ENCODE assay signal across 18 mouse cellular contexts in genomic region chr4:106975324-106975723, GRCm38 (mm10).
DNase-seq lines count a peak whose midpoint lies in the region; ATAC-seq and TF ChIP-seq lines count a peak whose summit lies in the region.
"Had no signal": no experiment of that assay in that cellular context is flagged by ENCODE, and none has a peak within 500 bp of the region (broad histone marks: within the 10 kb centered on the region; RNA-seq: fewer than 3 reads in every experiment).

No protein-coding gene starts in this region.

- H3K4me1 ChIP-seq in forebrain, embryonic 14.5 days (ENCODE audit: control insufficient read depth, insufficient read depth, low read length), result peaks cover 51% of the 10 kb centered on the region
- H3K4me1 ChIP-seq in forebrain, embryonic 16.5 days (replicated peaks; ENCODE audit: control insufficient read depth, insufficient read depth, low read length), result peaks cover 53% of the 10 kb centered on the region
- H3K4me1 ChIP-seq in midbrain, embryonic 10.5 days, result peaks cover 100% of the 10 kb centered on the region
- H3K4me1 ChIP-seq in midbrain, embryonic 11.5 days (ENCODE audit: control insufficient read depth, insufficient read depth, low read length), result peaks cover 69% of the 10 kb centered on the region
- peaks cover 69 to 98% of the 10 kb centered on the region in 2 experiments for H3K4me1 ChIP-seq in CH12.LX (ENCODE audit: control insufficient read depth in 1 of 2, insufficient read depth in 2 of 2)
- peaks cover 71% of the 10 kb centered on the region for H3K4me1 ChIP-seq in intestine, embryonic 15.5 days (replicated peaks)

- H3K79me2 ChIP-seq in CH12.LX (replicated peaks; ENCODE audit: control insufficient read depth, extremely low read depth, insufficient read depth, poor library complexity, severe bottlenecking) (peaks cover 6% of the 10 kb centered on the region), myocyte (ENCODE audit: control insufficient read depth, insufficient read depth) (peaks cover 89% of the 10 kb centered on the region)

- H3ac ChIP-seq in myocyte (ENCODE audit: control insufficient read depth, insufficient read length), result no peak overlapping the region

- WGBS in forebrain, embryonic 14.5 days, result 72% methylated on average over 6 of the region's 6 CpGs
- WGBS in forebrain, embryonic 16.5 days, result 66% methylated on average over 6 of the region's 6 CpGs
- WGBS in midbrain, embryonic 10.5 days, result 80% methylated on average over 6 of the region's 6 CpGs
- WGBS in midbrain, embryonic 11.5 days, result 68% methylated on average over 6 of the region's 6 CpGs
- WGBS in intestine, embryonic 15.5 days, result 55% methylated on average over 6 of the region's 6 CpGs

- no peak for ATAC-seq in forebrain, embryonic 14.5 days
- ATAC-seq in forebrain, embryonic 16.5 days, result no peak
- ATAC-seq in midbrain, embryonic 11.5 days (ENCODE audit: low FRiP score), result no peak
- ATAC-seq in intestine, embryonic 15.5 days, result no peak

- H3K27me3 ChIP-seq in forebrain, embryonic 14.5 days (replicated peaks; ENCODE audit: control insufficient read depth, insufficient read depth, low read length), result no peaks in the 10 kb centered on the region
- no peaks in the 10 kb centered on the region for H3K27me3 ChIP-seq in forebrain, embryonic 16.5 days (replicated peaks; ENCODE audit: control insufficient read depth, insufficient read depth, low read length)
- no peaks in the 10 kb centered on the region for H3K27me3 ChIP-seq in midbrain, embryonic 10.5 days (ENCODE audit: low read depth, poor library complexity, severe bottlenecking)
- no peaks in the 10 kb centered on the region for H3K27me3 ChIP-seq in midbrain, embryonic 11.5 days (ENCODE audit: control insufficient read depth, insufficient read depth, low read length)
- H3K27me3 ChIP-seq in CH12.LX (replicated peaks) (no peaks in the 10 kb centered on the region), myocyte (ENCODE audit: control insufficient read depth, insufficient read depth, insufficient read length) (no peaks in the 10 kb centered on the region)
- no peaks in the 10 kb centered on the region for H3K27me3 ChIP-seq in intestine, embryonic 15.5 days (replicated peaks)
- H3K27me3 ChIP-seq: hindbrain, embryonic 15.5 days; megakaryocyte, embryonic 14.5 days had no signal

- in situ Hi-C loops in CH12.LX (cut with MboI; ENCODE audit: low pct_ligation_motif_present, low pct_unique_long_range_greater_than_20kb, low sequenced_read_pairs), result no loop called here

- no peak for DNase-seq in forebrain, embryonic 14.5 days (ENCODE audit: low spot score)
- no peak for DNase-seq in midbrain, embryonic 10.5 days (ENCODE audit: low spot score)
- DNase-seq in midbrain, embryonic 11.5 days (ENCODE audit: low spot score, missing footprints), result no peak
- no peak for DNase-seq in CH12.LX (ENCODE audit: extremely low read depth)
- no peak for DNase-seq in thymus, postnatal 36 days
- DNase-seq: cerebellum, adult 2 months; cerebellum, postnatal 36 days; heart, postnatal 10 days; kidney, adult 11 months; layer of hippocampus, postnatal 36 days; lung, adult 2 months had no signal

- TF ChIP-seq RAD21 in CH12.LX (IDR thresholded peaks at IDR 0.05; ENCODE audit: low read depth, low read length), result no peak

- H3K9ac ChIP-seq in forebrain, embryonic 14.5 days (ENCODE audit: low read length), result peak overlapping the region; percentile 23; the same call in 1 of the 2 replicates
- no peak overlapping the region for H3K9ac ChIP-seq in forebrain, embryonic 16.5 days (replicated peaks; ENCODE audit: low read depth, low read length)
- no peak overlapping the region for H3K9ac ChIP-seq in midbrain, embryonic 11.5 days (ENCODE audit: low read length)
- peak overlapping the region; percentile 21; the same call in 1 of the 2 replicates for H3K9ac ChIP-seq in CH12.LX (ENCODE audit: insufficient read depth, low read depth)
- H3K9ac ChIP-seq in intestine, embryonic 15.5 days, result no peak overlapping the region
- H3K9ac ChIP-seq: hindbrain, embryonic 15.5 days had no signal

- dilution Hi-C loops in CH12.LX (cut with MboI; ENCODE audit: extremely low pct_ligation_motif_present, extremely low pct_unique_long_range_greater_than_20kb, low sequenced_read_pairs), result no loop called here

- TF ChIP-seq EP300 in CH12.LX (IDR thresholded peaks at IDR 0.05; ENCODE audit: low read length), result no peak

- no peaks in the 10 kb centered on the region for H3K9me3 ChIP-seq in forebrain, embryonic 14.5 days (replicated peaks; ENCODE audit: control insufficient read depth, low read length)
- no peaks in the 10 kb centered on the region for H3K9me3 ChIP-seq in forebrain, embryonic 16.5 days (ENCODE audit: control insufficient read depth, low read length)
- no peaks in the 10 kb centered on the region for H3K9me3 ChIP-seq in midbrain, embryonic 10.5 days (replicated peaks)
- H3K9me3 ChIP-seq in midbrain, embryonic 11.5 days (ENCODE audit: control insufficient read depth, low read length), result no peaks in the 10 kb centered on the region
- H3K9me3 ChIP-seq in CH12.LX (replicated peaks; ENCODE audit: low read length), result no peaks in the 10 kb centered on the region
- no peaks in the 10 kb centered on the region for H3K9me3 ChIP-seq in intestine, embryonic 15.5 days
- H3K9me3 ChIP-seq: hindbrain, embryonic 15.5 days; megakaryocyte, embryonic 14.5 days had no signal

- TF ChIP-seq CTCF in CH12.LX (conservative IDR thresholded peaks at IDR 0.05 in 1 of 2, IDR thresholded peaks at IDR 0.05 in 1 of 2; ENCODE audit: low read depth in 2 of 2, low read length in 2 of 2), result no peak

- no peak overlapping the region for H3K27ac ChIP-seq in forebrain, embryonic 14.5 days (ENCODE audit: low read depth, low read length)
- no peak overlapping the region; the same call in 1 of the 2 replicates for H3K27ac ChIP-seq in forebrain, embryonic 16.5 days (ENCODE audit: low read length)
- 0 out of 2 replicates have a peak overlapping the region, but pooled peaks have one; percentile 2 for H3K27ac ChIP-seq in midbrain, embryonic 10.5 days (replicated peaks)
- no peak overlapping the region for H3K27ac ChIP-seq in midbrain, embryonic 11.5 days (ENCODE audit: low read depth, low read length)
- peak overlapping the region; percentile 86 for H3K27ac ChIP-seq in CH12.LX (ENCODE audit: insufficient read depth, low read depth)
- H3K27ac ChIP-seq in intestine, embryonic 15.5 days, result no peak overlapping the region
- H3K27ac ChIP-seq: hindbrain, embryonic 15.5 days; kidney, postnatal 0 days had no signal

- no peaks in the 10 kb centered on the region for H3K36me3 ChIP-seq in forebrain, embryonic 14.5 days (ENCODE audit: control insufficient read depth, insufficient read depth, low read length)
- no peaks in the 10 kb centered on the region for H3K36me3 ChIP-seq in forebrain, embryonic 16.5 days (ENCODE audit: control insufficient read depth, insufficient read depth)
- H3K36me3 ChIP-seq in midbrain, embryonic 10.5 days, result peaks cover 19% of the 10 kb centered on the region
- no peaks in the 10 kb centered on the region for H3K36me3 ChIP-seq in midbrain, embryonic 11.5 days (ENCODE audit: control insufficient read depth, insufficient read depth, low read length)
- H3K36me3 ChIP-seq in CH12.LX (replicated peaks in 1 of 2; ENCODE audit: control insufficient read depth in 1 of 2, insufficient read depth in 1 of 2, low read length in 1 of 2), result peaks cover 2 to 40% of the 10 kb centered on the region in 2 experiments
- H3K36me3 ChIP-seq in myocyte (ENCODE audit: control insufficient read depth, insufficient read depth), result no peaks in the 10 kb centered on the region
- no peaks in the 10 kb centered on the region for H3K36me3 ChIP-seq in intestine, embryonic 15.5 days
- H3K36me3 ChIP-seq: hindbrain, embryonic 15.5 days had no signal

- TF ChIP-seq POLR2A in CH12.LX (IDR thresholded peaks at IDR 0.05; ENCODE audit: low read depth, low read length) (no peak), myocyte (IDR thresholded peaks at IDR 0.05; ENCODE audit: insufficient read length, low read depth) (no peak)

- H3K4me2 ChIP-seq in forebrain, embryonic 14.5 days (ENCODE audit: low read length), result no peak overlapping the region
- H3K4me2 ChIP-seq in forebrain, embryonic 16.5 days (ENCODE audit: low read length), result no peak overlapping the region
- H3K4me2 ChIP-seq in midbrain, embryonic 11.5 days, result no peak overlapping the region
- H3K4me2 ChIP-seq in CH12.LX (ENCODE audit: insufficient read depth, low read depth, poor library complexity, severe bottlenecking), result no peak overlapping the region
- peak overlapping the region; percentile 26 for H3K4me2 ChIP-seq in myocyte (ENCODE audit: low read depth)
- no peak overlapping the region for H3K4me2 ChIP-seq in intestine, embryonic 15.5 days (replicated peaks)
- H3K4me2 ChIP-seq: heart, embryonic 11.5 days; hindbrain, embryonic 15.5 days had no signal

- H3K4me3 ChIP-seq in forebrain, embryonic 14.5 days (ENCODE audit: low read depth, low read length), result no peak overlapping the region
- no peak overlapping the region for H3K4me3 ChIP-seq in forebrain, embryonic 16.5 days (replicated peaks; ENCODE audit: low read length)
- no peak overlapping the region for H3K4me3 ChIP-seq in midbrain, embryonic 10.5 days
- H3K4me3 ChIP-seq in midbrain, embryonic 11.5 days (ENCODE audit: low read depth, low read length), result no peak overlapping the region
- H3K4me3 ChIP-seq in CH12.LX (replicated peaks in 1 of 3; ENCODE audit: low read depth in 2 of 3, low read length in 2 of 3, poor library complexity in 1 of 3), result no peak overlapping the region
- H3K4me3 ChIP-seq in myocyte, result no peak overlapping the region
- H3K4me3 ChIP-seq in intestine, embryonic 15.5 days (replicated peaks), result no peak overlapping the region
- H3K4me3 ChIP-seq: hindbrain, embryonic 15.5 days; megakaryocyte, embryonic 14.5 days had no signal

TF ChIP-seq in CH12.LX, 34 proteins besides CTCF, POLR2A, EP300 and RAD21 (continues in another document):
- TF ChIP-seq MEF2A (IDR thresholded peaks at IDR 0.05; ENCODE audit: borderline replicate concordance, low read depth, low read length) (no peak), ETS1 (conservative IDR thresholded peaks at IDR 0.05; ENCODE audit: low read depth, low read length) (no peak), CHD1 (IDR thresholded peaks at IDR 0.05; ENCODE audit: low read depth, low read length) (no peak), MAX (IDR thresholded peaks at IDR 0.05; ENCODE audit: low read length) (no peak), UBTF (IDR thresholded peaks at IDR 0.05; ENCODE audit: low read depth, low read length) (no peak), RCOR1 (conservative IDR thresholded peaks at IDR 0.05; ENCODE audit: low read depth, low read length) (no peak), JUND (conservative IDR thresholded peaks at IDR 0.05; ENCODE audit: low read depth, low read length) (no peak)

TF ChIP-seq in myocyte, 11 proteins besides CTCF, POLR2A, EP300 and RAD21:
- TF ChIP-seq USF1 (IDR thresholded peaks at IDR 0.05; ENCODE audit: low read depth) (peak; percentile 66), MYOD1 (IDR thresholded peaks at IDR 0.05; ENCODE audit: control insufficient read depth in 1 of 3, insufficient read length in 2 of 3, low read depth in 2 of 3) (no peak)
TF ChIP-seq in myocyte: peak in this region for 1.

Comparison
In these comparisons a context has a peak if more than half of its experiments do, and no peak if none do; other contexts are left out.
1. H3K27ac ChIP-seq: peak in midbrain, embryonic 10.5 days (single experiment) and CH12.LX (single experiment); none in forebrain, embryonic 14.5 days (single experiment), forebrain, embryonic 16.5 days (single experiment), midbrain, embryonic 11.5 days (single experiment) and intestine, embryonic 15.5 days (single experiment).
2. H3K9ac ChIP-seq: peak in forebrain, embryonic 14.5 days (single experiment) and CH12.LX (single experiment); none in forebrain, embryonic 16.5 days (single experiment), midbrain, embryonic 11.5 days (single experiment) and intestine, embryonic 15.5 days (single experiment).